Mouse (Mus musculus) stomach, embryonic 14.5 days (tissue): ENCODE measurements at regions not wholly inside any gene's neighbourhood (a gene's known extent, or its start where the extent isn't known, plus 50 kb on each side); places are given as distances from the start of the nearest gene placed in this dataset.
A peak's percentile ranks its signal among the peaks of the same experiment; 100 is the strongest.

Experiments
- ATAC-seq: fragments of 200-750 bp; cut with Nextera tagmentation; 2 replicates; pipeline ENCODE4 v1.8.0; 2017; ENCODE audit warnings: low read depth, moderate TSS enrichment; ENCODE audit not compliant: insufficient number of reproducible peaks, insufficient read depth, low FRiP score
- H3K27ac ChIP-seq: fragments of 300-500 bp; sonication (generic); 2 replicates; pipeline ENCODE4 v1.5.1; 2014; ENCODE audit warnings: mild to moderate bottlenecking, low read length, moderate library complexity, mixed read lengths
- H3K27me3 ChIP-seq: fragments of 300-500 bp; sonication (generic); 2 replicates; pipeline ENCODE4 v1.6.1; 2014; ENCODE audit warnings: low read length, control low read depth, mixed read lengths; ENCODE audit not compliant: control insufficient read depth, insufficient read depth
- H3K36me3 ChIP-seq: fragments of 300-500 bp; sonication (generic); 2 replicates; pipeline ENCODE4 v1.6.1; 2014; ENCODE audit warnings: mild to moderate bottlenecking, control low read depth, low read length, moderate library complexity, mixed read lengths; ENCODE audit not compliant: control insufficient read depth, insufficient read depth
- H3K4me1 ChIP-seq: fragments of 300-500 bp; sonication (generic); 2 replicates; pipeline ENCODE4 v1.6.1; 2014; ENCODE audit warnings: low read length, control low read depth, mixed read lengths; ENCODE audit not compliant: control insufficient read depth, insufficient read depth
- H3K4me2 ChIP-seq: fragments of 300-500 bp; sonication (generic); replicated peaks from 2 replicates; pipeline ENCODE4 v1.6.1; 2014; ENCODE audit warnings: low read depth, low read length, control low read depth
- H3K4me3 ChIP-seq: fragments of 300-500 bp; sonication (generic); 2 replicates; pipeline ENCODE4 v1.5.1; 2014; ENCODE audit warnings: low read depth, low read length, control low read depth
- H3K9ac ChIP-seq: fragments of 300-500 bp; sonication (generic); replicated peaks from 2 replicates; pipeline ENCODE4 v1.6.1; 2014; ENCODE audit warnings: low read depth, mild to moderate bottlenecking, control low read depth, low read length, moderate library complexity, mixed read lengths
- H3K9me3 ChIP-seq: fragments of 300-500 bp; sonication (generic); 2 replicates; pipeline ENCODE4 v1.6.1; 2016; ENCODE audit warnings: low read depth, low read length, control low read depth; ENCODE audit not compliant: control insufficient read depth
- WGBS: fragments of 180-500 bp; shearing (Covaris S2); extraction: QIAGEN DNeasy Blood & Tissue Kit; methylation state at CpG from one replicate; pipeline ENCODE4 v1.1.7; 2014; 5-methylcytosine and 5-hydroxymethylcytosine counted together

- Histone ChIP-seq H3K4me1 (no peaks in the 10 kb centered on the region), H3K9ac (no peak overlapping the region), H3K27ac (no peak overlapping the region), H3K4me2 (no peak overlapping the region), H3K9me3 (no peaks in the 10 kb centered on the region), H3K4me3 (no peak overlapping the region), H3K27me3 (no peaks in the 10 kb centered on the region), H3K36me3 (no peaks in the 10 kb centered on the region)
- no peak for ATAC-seq
- WGBS = 61% methylated on average over 2 of the region's 2 CpGs
These were observed 1692.1 kb upstream of the Cntnap5a start for GRCm38 (mm10) chr1:113992488-113992887.

GRCm38 (mm10) chr1:114037877-114038276, 1646.7 kb upstream of the Cntnap5a start:
- H3K4me1 ChIP-seq = no peaks in the 10 kb centered on the region
- H3K4me3 ChIP-seq = no peak overlapping the region
- ATAC-seq = no peak
- H3K36me3 ChIP-seq = no peaks in the 10 kb centered on the region
- no peaks in the 10 kb centered on the region for H3K9me3 ChIP-seq
- H3K27me3 ChIP-seq = no peaks in the 10 kb centered on the region
- H3K27ac ChIP-seq = no peak overlapping the region
- no peak overlapping the region for H3K4me2 ChIP-seq
- H3K9ac ChIP-seq = no peak overlapping the region

- Histone ChIP-seq H3K4me2 (no peak overlapping the region), H3K9ac (no peak overlapping the region), H3K27ac (no peak overlapping the region), H3K36me3 (no peaks in the 10 kb centered on the region), H3K4me3 (no peak overlapping the region), H3K27me3 (no peaks in the 10 kb centered on the region), H3K4me1 (no peaks in the 10 kb centered on the region), H3K9me3 (no peaks in the 10 kb centered on the region)
- 48% methylated on average over 1 of the region's 1 CpGs for WGBS
- peak; percentile 58; the same call in 1 of the 2 replicates for ATAC-seq
These were observed 1645.2 kb upstream of the Cntnap5a start for GRCm38 (mm10) chr1:114039383-114039782.

- Histone ChIP-seq H3K9ac (no peak overlapping the region), H3K4me1 (no peaks in the 10 kb centered on the region), H3K4me3 (no peak overlapping the region), H3K36me3 (no peaks in the 10 kb centered on the region), H3K27me3 (no peaks in the 10 kb centered on the region), H3K27ac (no peak overlapping the region), H3K4me2 (no peak overlapping the region), H3K9me3 (no peaks in the 10 kb centered on the region)
- no peak for ATAC-seq
- WGBS = 83% methylated on average over 2 of the region's 2 CpGs
These were observed 1621.5 kb upstream of the Cntnap5a start for GRCm38 (mm10) chr1:114063097-114063496.

GRCm38 (mm10) chr1:114074506-114074905, 1610.0 kb upstream of the Cntnap5a start:
- H3K9me3 ChIP-seq = no peaks in the 10 kb centered on the region
- ATAC-seq = no peak
- no peak overlapping the region for H3K4me2 ChIP-seq
- H3K36me3 ChIP-seq = no peaks in the 10 kb centered on the region
- no peaks in the 10 kb centered on the region for H3K27me3 ChIP-seq
- no peak overlapping the region for H3K27ac ChIP-seq
- no peak overlapping the region for H3K9ac ChIP-seq
- no peak overlapping the region for H3K4me3 ChIP-seq
- no peaks in the 10 kb centered on the region for H3K4me1 ChIP-seq
